Mouse (Mus musculus) heart, postnatal 0 days (tissue): ENCODE measurements around the gene Csf2.

ENCODE experiments used
- CTCF ChIP-seq: IDR thresholded peaks from 2 replicates; pipeline ENCODE4 v1.5.1; 2016; ENCODE audit warnings: antibody characterized with exemption, control low read depth, low read depth
- EP300 ChIP-seq: IDR thresholded peaks from 2 replicates; pipeline ENCODE4 v1.6.1; 2016; ENCODE audit warnings: antibody characterized with exemption, low read depth

DNA sequence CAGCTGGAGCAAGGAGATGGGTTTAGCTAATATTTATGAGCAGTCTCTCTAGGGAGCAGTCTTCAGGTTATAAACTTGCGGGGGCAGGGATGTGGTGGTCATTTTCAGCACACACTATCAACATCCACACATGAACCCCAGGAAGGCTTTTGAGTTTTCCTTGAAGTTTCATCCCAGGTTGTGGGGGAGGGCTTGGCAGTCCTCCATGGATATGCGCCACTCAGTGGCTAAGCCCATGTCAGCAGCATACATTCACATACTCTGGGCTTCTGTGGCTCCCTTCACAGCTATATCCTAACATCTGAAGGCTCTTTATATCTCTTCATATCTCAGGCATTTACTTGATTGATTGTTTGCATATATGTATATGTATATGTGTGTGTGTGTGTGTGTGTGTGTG is 46.3 kb downstream of the Csf2 start:
- TF ChIP-seq CTCF, result peak; percentile 19; the same call in 1 of the 2 replicates
- no peak for TF ChIP-seq EP300
